Mouse (Mus musculus): ENCODE data around the gene Ift172.

The Ift172 gene

DNA sequence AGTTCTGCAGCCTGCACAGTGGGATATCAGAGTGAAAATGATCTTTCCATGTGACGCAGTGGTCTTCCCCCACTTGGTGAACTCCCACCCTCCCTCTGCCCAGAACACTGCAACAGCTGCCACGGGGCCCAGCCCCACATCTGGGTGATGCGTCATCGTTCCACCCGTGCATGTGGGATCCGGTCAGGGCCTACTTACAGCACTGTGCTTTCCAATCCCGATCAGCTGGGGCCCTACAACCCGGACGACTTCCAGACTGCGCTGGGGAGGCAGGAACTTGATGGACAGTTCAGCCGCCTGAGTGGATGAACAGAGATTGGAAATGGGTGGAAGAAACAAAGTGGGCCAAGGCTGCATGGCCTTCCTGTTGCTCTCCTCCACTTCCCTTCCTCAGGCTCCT is 33.3 kb downstream of the Ift172 start:
- DNase-seq (ENCODE audit: low spot score): no peak

DNA sequence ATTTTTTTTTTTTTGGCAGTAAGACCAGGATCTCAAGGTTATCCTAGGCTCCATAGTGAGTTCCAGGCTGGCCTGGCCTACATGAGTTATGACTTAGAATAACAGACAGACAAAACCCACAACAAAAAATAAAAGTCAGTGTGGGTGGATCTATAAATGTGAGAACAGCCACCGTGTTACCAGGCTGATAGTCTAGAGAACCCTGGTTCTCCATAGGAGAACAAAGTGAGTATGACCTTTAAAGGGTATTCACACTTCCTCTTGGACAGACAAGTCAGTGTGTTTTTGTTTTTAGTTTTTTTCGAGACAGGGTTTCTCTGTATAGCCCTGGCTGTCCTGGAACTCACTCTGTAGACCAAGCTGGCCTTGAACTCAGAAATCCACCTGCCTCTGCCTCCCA is 34.9 kb downstream of the Ift172 start:
- DNase-seq (ENCODE audit: low spot score): no peak

DNA sequence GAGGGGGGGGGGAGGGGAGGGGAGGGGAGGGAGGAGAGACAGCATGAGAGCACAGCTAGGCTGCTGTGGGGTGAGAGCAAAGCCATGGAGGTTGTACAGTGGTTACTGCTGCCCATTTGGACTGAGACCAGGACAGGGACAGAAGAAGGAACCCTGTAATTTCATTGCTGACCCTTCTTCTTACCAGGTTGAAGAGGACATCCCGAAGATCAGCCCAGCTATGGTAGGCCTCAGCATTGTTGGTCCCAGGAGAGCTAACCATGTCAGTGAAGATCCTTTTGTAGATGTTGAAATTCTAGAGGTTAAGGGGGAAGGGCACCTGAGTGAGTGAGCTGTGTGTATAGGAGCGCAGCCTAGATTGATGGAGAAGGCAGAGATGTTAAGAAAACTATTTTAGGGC is 35.5 kb downstream of the Ift172 start:
- DNase-seq (ENCODE audit: low spot score): no peak

- no peak for DNase-seq (ENCODE audit: low spot score)
Measured at GRCm38 (mm10) chr5:31254901-31255300, 36.0 kb downstream of the Ift172 start.

DNA sequence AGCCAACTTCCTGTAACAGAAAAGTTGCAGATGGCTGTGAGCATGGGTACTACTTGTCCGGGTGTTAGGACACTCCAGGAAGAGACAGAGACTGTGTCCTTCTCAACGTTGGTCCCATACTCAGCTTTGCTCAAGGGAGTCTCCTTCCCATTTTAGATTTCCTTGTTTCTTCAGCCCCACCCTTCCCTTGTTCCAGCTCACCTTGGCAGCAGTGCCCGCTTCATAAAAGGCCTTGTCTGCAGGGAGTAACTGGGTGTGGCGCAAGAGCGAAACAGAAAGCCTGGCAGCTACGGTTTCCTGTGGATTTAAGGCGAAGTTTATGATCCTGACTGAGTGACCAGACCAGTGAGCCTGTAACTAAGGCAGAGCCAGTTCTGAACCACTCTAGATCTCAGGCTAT is 36.5 kb downstream of the Ift172 start:
- no peak for DNase-seq (ENCODE audit: low spot score)

GRCm38 (mm10) chr5:31253806-31254205 is 37.1 kb downstream of the Ift172 start:
- no peak for DNase-seq (ENCODE audit: low spot score)

DNA sequence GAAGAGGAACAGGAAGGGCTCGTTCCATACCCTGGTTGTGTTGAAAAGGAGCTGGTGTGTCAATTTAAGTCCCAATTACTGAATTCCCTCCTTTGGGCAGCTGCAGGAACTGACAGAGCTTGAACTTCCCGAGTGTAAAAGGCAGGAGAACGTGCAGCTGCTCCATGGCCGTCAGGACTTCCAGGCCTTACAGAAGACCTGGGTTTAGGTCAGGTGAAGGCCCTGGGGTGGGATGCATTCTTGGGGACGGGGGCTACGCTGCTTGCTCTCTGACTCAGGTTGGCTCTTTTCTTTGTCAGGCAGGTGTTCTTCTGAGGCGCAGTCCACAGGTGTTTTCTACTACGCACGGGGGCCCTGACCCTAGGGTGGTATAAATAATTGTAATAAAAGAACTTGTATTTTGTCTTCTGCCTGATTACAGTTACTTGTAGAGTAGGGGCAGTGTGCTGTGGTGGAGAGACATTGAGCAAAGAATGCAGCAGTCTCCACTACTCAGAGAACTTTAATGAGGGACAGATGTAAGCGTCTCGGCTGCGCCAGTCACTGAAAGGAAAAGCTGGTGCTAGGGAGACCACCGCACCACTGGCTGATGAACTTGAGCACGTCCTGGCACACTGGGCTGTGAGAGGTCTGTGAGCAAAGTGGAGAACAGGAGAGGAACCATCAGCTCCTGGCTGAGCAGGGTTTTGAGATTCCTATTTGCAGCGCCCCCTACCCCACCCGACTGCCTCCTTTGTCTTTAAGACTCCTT is 37.9 kb downstream of the Ift172 start:
- DNase-seq (ENCODE audit: low spot score): no peak

DNA sequence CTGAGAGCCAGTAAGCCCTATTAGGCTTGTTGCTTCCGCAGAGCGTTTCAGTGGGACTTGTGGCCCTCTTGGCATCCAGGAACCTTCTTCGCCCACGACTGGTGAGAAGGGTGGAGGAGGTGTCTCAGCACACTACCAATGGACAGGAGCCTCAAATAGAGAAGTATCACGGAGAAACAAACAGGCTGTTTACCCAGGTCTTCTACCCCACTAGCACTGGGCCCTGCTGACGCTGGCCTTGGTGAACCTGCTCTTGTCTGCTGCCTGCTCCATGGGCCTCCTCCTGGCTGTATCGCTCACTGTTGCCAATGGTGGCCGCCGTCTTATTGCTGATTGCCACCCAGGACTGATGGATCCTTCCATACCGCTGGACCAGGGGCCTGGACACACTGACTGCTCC is 38.8 kb downstream of the Ift172 start:
- no peak for DNase-seq (ENCODE audit: low spot score)

- no peak for DNase-seq (ENCODE audit: low spot score)
Measured at GRCm38 (mm10) chr5:31251541-31252101, 39.3 kb downstream of the Ift172 start, which contains the start of gene Krtcap3. Krtcap3 (plus strand) TSS chr5:31251691.

GRCm38 (mm10) chr5:31250716-31251115 is 40.2 kb downstream of the Ift172 start:
- DNase-seq (ENCODE audit: low spot score): no peak

DNA sequence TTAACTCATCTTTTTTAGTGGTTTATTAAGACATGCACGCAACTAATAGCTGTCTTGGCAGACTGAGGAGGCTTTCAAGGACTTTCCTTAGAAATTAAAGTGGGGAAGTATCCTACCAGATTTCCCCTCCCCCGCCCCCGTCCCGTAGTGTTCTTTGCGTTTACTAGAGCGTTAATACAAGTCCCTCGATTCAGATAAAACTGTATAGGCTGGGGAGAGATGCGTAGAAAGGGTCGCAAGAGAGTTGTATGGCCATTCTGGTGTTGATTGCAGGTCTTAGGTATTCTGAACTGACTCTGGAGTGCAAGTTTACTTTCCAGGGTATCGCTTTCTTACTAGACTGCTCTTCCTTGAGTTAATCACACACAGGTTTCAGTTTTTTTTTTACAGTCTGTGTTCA is 48.7 kb downstream of the Ift172 start:
- DNase-seq (ENCODE audit: low spot score): no peak

- no peak for DNase-seq (ENCODE audit: low spot score)
Measured at GRCm38 (mm10) chr5:31241522-31242034, 49.3 kb downstream of the Ift172 start.

DNA sequence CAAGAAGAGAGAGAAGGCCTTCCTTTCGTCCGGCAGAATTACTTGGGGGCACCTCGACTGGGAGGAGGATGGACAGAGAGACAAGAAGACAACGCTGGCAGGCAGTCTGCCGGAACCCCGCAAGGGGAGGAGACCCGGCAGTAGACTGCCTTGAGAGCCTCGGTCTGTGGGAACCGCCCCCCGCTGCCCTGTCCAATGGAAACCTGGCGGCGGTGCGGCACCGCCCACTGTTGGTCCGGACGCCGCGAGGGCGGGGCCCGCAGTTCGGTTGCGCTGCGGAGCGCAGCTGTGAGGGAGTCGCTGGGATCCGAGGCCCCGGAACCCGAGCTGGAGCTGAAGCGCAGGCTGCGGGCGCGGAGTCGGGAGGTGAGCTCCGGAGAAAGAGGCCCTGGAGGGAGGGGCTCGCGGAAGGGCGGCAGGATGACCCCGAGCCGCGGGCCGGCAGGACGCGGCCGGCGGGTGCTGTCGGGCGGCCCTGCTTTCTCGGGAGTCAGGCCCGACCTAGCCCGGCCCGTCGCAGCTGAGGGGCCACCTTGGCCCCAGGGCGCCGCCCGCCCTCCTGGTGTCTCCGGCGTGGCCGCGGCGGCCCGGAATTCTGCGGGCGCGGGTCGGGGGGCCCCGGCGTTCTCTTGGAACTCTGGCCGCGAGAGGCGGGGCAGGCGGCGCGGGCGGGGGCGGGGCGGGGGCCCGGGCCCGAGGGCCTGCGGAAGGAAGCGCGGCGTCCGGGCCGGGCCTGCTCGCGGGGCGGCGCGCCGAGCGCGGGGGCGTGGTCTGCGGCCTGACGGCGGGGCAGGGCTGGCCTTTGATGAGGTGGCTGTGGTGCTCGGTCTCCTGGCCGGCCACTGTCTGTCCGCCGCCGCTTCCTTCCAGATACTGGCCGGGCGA is 50.0 kb downstream of the Ift172 start, which contains the start of the genes Nrbp1 and Gm9970:
Gene Nrbp1 (plus strand): TSS at position 228 of the 885 bp plus-strand sequence.
Gene Gm9970 (minus strand): TSS at position 596 of the 885 bp plus-strand sequence.
- DNase-seq (ENCODE audit: low spot score): peak; percentile 95

DNA sequence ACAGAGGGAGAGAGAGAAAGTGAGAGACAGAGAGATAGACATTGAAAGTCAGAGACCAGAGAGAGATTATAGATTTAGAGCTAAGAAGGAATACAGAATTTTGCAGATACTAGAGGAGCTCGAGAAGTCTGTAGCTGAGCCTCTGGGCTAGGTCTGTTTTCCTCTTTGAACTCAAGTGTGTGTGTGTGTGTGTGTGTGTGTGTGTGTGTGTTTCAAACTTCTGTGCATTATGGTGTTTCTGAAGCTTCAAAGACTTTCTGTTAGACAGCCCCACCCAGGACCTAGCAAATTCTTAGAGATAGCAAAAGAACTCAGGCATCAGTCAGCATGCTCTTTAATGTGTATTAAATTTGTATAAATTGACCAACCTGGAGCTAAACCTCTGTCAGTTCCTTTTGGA is 64.3 kb downstream of the Ift172 start:
- no peak for DNase-seq (ENCODE audit: low spot score)

DNA sequence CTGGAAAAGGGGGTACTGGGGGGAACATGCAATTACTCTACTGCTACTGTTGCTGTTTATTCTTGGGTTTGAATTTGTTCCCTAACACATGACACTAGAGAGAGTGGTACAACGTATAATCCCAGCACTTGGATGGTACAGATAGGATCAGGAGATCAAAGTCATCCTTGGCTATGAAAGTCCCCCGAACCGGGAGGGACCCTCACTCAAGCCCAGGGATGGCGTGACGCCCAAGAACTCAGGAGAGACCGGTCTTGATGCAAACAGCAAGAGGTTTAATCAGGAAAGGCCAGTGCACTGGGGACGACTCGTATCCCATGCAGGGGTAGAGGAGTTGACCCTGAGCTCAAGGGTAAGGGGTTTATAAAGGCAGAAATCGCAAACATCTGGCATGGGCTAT is 68.2 kb downstream of the Ift172 start:
- DNase-seq (ENCODE audit: low spot score): no peak

- DNase-seq (ENCODE audit: low spot score): no peak
Measured at GRCm38 (mm10) chr5:31221304-31221945, 69.5 kb downstream of the Ift172 start.

DNA sequence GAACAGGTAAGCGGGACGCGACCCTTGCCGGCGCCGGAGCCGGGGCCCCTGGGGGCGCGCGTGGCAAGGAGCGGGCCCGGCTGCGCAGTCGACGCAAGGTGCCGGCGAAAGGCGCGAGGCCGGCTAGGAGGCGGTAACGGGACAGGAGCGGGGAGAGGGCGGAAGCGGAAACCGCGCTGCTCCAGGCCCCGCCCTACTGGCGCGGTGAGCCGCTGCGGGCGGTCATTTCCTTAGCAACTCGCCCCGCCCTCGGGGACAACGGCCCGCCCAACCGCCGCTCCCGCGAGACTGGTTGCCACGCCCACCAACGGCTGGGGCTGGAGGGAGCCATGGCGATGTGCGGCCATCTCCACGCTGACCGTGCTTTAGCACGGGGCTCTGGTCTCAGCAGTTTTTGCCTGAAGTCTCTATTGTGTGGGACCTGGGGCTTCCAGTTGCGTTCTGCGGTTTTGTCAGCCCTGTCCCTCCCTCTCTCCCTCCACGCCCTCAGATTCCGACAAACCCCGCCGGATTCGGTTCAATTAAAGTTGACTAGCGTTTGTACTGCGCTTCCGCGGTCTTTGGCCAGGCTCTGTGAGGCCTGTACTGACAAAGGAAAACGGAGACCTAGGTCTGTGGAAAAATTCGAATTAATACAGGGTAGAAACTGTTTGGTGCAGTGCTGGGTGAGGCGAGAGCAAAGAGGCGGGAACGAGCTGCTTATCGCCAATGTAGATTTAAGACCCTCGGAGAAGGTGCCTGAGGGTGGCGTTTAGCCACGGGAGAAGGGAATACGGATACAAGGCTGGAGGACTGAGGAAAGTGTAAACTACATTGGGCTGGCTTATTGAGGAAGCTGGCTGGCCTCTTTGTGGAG is 70.2 kb downstream of the Ift172 start, which contains the start of gene Ppm1g:
Gene Ppm1g (minus strand): TSS at position 240 of the 856 bp plus-strand sequence.
- DNase-seq (ENCODE audit: low spot score): peak; percentile 94

DNA sequence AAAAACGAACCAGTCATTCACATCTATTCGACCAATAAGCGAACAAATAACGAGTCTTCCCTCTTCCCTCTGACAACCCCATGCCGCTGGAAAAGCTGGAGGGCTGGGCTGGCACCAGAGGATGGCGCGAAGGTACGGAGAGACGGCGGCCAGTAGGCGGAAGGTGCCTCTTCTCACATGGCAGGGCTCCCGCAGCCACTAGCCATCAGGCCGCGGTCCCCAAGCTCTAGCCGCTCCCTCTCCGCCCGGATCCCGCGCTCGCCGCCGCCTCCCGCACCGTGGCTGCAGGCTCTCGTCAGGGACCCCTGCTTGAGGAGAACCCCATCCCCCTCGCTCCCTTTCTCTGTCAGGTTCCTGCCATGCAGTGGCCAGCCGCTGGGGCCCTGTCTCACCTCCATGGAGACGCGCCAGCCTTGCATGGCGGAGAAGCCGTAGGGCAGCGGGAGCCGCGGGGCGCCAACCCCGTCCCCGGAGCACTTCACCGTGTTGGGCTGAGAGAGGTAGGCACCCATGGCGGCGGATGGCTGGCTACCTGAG is 70.9 kb downstream of the Ift172 start:
- DNase-seq (ENCODE audit: low spot score): peak; percentile 29

- DNase-seq (ENCODE audit: low spot score): no peak
Measured at GRCm38 (mm10) chr5:31219474-31219873, 71.4 kb downstream of the Ift172 start.

DNA sequence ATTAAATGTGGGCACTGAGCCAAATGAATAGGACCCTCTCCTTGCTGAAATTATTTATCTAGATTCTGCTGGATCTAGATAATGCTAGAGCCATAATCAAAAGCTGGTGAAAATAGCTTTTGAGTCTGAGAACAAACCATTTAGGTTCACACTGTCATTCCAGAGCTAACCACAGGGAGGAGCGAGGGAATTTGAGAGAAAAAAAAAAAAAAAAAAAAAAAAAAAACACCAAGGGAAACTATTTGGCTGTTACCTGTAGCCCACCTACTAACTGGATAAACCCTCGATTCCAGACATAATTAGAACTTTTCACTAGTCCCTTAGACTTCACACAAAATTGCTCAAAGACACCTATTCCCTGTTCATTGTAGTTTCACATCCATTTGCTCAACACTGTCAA is 71.8 kb downstream of the Ift172 start:
- DNase-seq (ENCODE audit: low spot score): no peak

- no peak for DNase-seq (ENCODE audit: low spot score)
Measured at GRCm38 (mm10) chr5:31218294-31218693, 72.6 kb downstream of the Ift172 start.
